Mouse (Mus musculus): ENCODE measurements at regions not wholly inside any gene's neighbourhood (a gene's known extent, or its start where the extent isn't known, plus 50 kb on each side); places are given as distances from the start of the nearest gene placed in this dataset.

- TF ChIP-seq POLR2A (IDR thresholded peaks at IDR 0.05; ENCODE audit: borderline replicate concordance, low read depth, low read length) (no peak), CTCF (IDR thresholded peaks at IDR 0.05; ENCODE audit: low read depth, low read length) (no peak)
Measured at GRCm38 (mm10) chr9:46746266-46746665, 252.3 kb upstream of the Gm4791 start.

Data from bone marrow macrophage, adult 2 months (primary cell).